Mouse (Mus musculus) urinary bladder, adult 18-20 months (tissue): Measurements from ENCODE around the gene Dynlt1f.
"Not testable (repeated sequence)": the region's sequence is repeated elsewhere in the genome, so short reads cannot be mapped to it uniquely, and the experiment has no call there.

Experiments used
- DNase-seq, 2 experiments: peaks; one replicate each; pipeline ENCODE4 v3.0.0; 2022; ENCODE audit warnings: low spot score in 2 of 2, mixed read lengths in 2 of 2

The Dynlt1f gene

GRCm38 (mm10) chr17:6624926-6625558, 30.7 kb downstream of the Dynlt1f start:
- DNase-seq = not testable (repeated sequence)

- not testable (repeated sequence) for DNase-seq
These were observed 33.7 kb downstream of the Dynlt1f start for GRCm38 (mm10) chr17:6621976-6622375.

- DNase-seq = not testable (repeated sequence)
These were observed 34.8 kb downstream of the Dynlt1f start for GRCm38 (mm10) chr17:6620730-6621451.

- not testable (repeated sequence) for DNase-seq
These were observed 35.7 kb downstream of the Dynlt1f start for GRCm38 (mm10) chr17:6620035-6620434.

GRCm38 (mm10) chr17:6619271-6619670, 36.4 kb downstream of the Dynlt1f start:
- DNase-seq = not testable (repeated sequence)

- DNase-seq = not testable (repeated sequence)
These were observed 37.9 kb downstream of the Dynlt1f start for GRCm38 (mm10) chr17:6617689-6618400.

- DNase-seq = not testable (repeated sequence)
These were observed 39.0 kb downstream of the Dynlt1f start for GRCm38 (mm10) chr17:6616731-6617130.

- not testable (repeated sequence) for DNase-seq
These were observed 41.4 kb downstream of the Dynlt1f start for GRCm38 (mm10) chr17:6614316-6614715.

- DNase-seq = not testable (repeated sequence)
These were observed 42.2 kb downstream of the Dynlt1f start for GRCm38 (mm10) chr17:6613524-6613923.

GRCm38 (mm10) chr17:6605347-6605746, 50.4 kb downstream of the Dynlt1f start:
- DNase-seq = not testable (repeated sequence)

GRCm38 (mm10) chr17:6602205-6602604, 53.5 kb downstream of the Dynlt1f start:
- DNase-seq = not testable (repeated sequence)

GRCm38 (mm10) chr17:6601204-6601911, 54.3 kb downstream of the Dynlt1f start, which contains the start of gene Dynlt1c:
Gene Dynlt1c (plus strand): TSS chr17:6601671.
- peak; percentile 48 to 75 for DNase-seq

GRCm38 (mm10) chr17:6600216-6600911, 55.3 kb downstream of the Dynlt1f start:
- DNase-seq = peak in 1 of 2 experiments; percentile 59

GRCm38 (mm10) chr17:6598356-6598755, 57.3 kb downstream of the Dynlt1f start:
- not testable (repeated sequence) for DNase-seq
